Mouse (Mus musculus) kidney, adult 2 months (tissue): ENCODE data around the gene Cops7a. TPM values are rescaled to one million over a fixed set of nuclear protein-coding genes. Genes with fewer than 3 reads are reported as not detected.

Experiments
- DNase-seq: peaks from one replicate; pipeline ENCODE4 v3.0.0; 2021
- H3K27ac ChIP-seq: fragments of 200-500 bp; 2 replicates; pipeline ENCODE4 v1.5.1; 2012; ENCODE audit warnings: low read depth, low read length, control low read depth, inconsistent platforms; ENCODE audit not compliant: insufficient read depth
- H3K27me3 ChIP-seq: fragments of 200-500 bp; replicated peaks from 2 replicates; pipeline ENCODE4 v1.6.1; 2012; ENCODE audit warnings: mild to moderate bottlenecking, moderate library complexity, low read length, inconsistent platforms; ENCODE audit not compliant: control insufficient read depth, insufficient read depth
- H3K36me3 ChIP-seq: fragments of 200-500 bp; 2 replicates; pipeline ENCODE4 v1.6.1; 2012; ENCODE audit warnings: mild to moderate bottlenecking, moderate library complexity, low read length, inconsistent platforms; ENCODE audit not compliant: control insufficient read depth, insufficient read depth
- H3K4me1 ChIP-seq: fragments of 200-500 bp; 2 replicates; pipeline ENCODE4 v1.6.1; 2011; ENCODE audit warnings: low read length; ENCODE audit not compliant: control insufficient read depth, insufficient read depth
- H3K4me3 ChIP-seq: fragments of 200-500 bp; 2 replicates; pipeline ENCODE4 v1.5.1; 2011; ENCODE audit warnings: mild to moderate bottlenecking, low read depth, low read length, control low read depth; ENCODE audit not compliant: insufficient read depth
- CTCF ChIP-seq: fragments of 200-500 bp; conservative IDR thresholded peaks from 2 replicates; pipeline ENCODE4 v1.5.1; 2011; ENCODE audit warnings: low read depth, mild to moderate bottlenecking, control low read depth, low read length, moderate library complexity, mixed read lengths; ENCODE audit not compliant: insufficient read depth, insufficient read length
- POLR2A ChIP-seq: fragments of 200-500 bp; IDR thresholded peaks from one replicate; pipeline ENCODE4 v1.6.1; 2011; ENCODE audit warnings: low read depth, low read length, control low read depth
- WGBS: fragments of 180-500 bp; shearing (Covaris S2); methylation state at CpG from one replicate; pipeline ENCODE4 v1.1.7; 2018; 5-methylcytosine and 5-hydroxymethylcytosine counted together
- polyA plus RNA-seq: library from polyadenylated mRNA; depleted of rRNA; stranded (reverse); fragments of >200 nt; gene quantifications from 2 replicates; pipeline ENCODE4 v1.2.3, GENCODE M21; 2012; rRNA removed

The Cops7a gene
- polyA plus RNA-seq, 1 experiment, result 276 TPM

DNA sequence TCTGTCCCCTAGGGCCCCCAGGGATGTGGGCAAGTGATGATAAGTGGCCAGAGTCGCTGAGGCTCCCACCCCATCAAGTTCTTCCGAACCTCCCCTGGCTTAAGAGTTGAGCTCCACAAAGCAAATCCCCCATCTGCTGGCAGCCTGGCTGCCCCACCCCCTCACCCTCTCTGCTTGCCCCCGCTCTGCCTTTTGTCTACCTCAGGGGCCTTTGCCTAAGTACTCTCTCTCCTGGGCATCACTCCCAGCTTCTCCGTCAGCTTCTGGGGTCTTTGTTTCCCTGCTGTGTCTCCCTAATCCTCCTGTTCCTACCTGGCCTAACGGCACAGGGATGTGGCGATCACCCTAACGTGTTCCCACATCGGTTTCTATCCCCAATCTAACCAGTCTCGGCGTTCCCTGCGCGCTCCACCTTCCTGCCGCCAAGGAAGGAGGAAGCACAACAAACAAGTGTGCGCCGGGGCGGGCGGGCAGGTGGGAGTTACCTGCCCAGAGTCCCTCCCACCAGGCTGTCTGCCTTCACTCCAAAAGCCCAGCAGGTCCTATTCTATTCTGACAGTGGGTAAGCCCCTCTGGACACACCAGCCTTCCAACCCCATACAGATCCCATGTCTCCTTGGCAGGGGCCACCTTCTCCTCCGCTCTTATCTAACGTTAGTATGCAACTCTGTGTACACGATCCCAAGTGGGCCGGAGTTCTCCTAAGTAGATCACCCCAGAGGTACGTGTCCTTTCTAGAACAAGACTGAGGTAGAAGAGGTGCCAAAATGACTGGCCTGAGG is 50.0 kb downstream of the Cops7a start:
- no peaks in the 10 kb centered on the region for H3K27me3 ChIP-seq
- H3K27ac ChIP-seq, result peak overlapping the region; percentile 97
- WGBS, result 14% methylated on average over 22 of the region's 22 CpGs
- DNase-seq, result peak; percentile 75
- peak overlapping the region; percentile 96 for H3K4me3 ChIP-seq
- TF ChIP-seq CTCF, result no peak
- peak; percentile 30 for TF ChIP-seq POLR2A
- H3K36me3 ChIP-seq, result peaks cover 3% of the 10 kb centered on the region; the same call in 1 of the 2 replicates
- peaks cover 18% of the 10 kb centered on the region for H3K4me1 ChIP-seq

DNA sequence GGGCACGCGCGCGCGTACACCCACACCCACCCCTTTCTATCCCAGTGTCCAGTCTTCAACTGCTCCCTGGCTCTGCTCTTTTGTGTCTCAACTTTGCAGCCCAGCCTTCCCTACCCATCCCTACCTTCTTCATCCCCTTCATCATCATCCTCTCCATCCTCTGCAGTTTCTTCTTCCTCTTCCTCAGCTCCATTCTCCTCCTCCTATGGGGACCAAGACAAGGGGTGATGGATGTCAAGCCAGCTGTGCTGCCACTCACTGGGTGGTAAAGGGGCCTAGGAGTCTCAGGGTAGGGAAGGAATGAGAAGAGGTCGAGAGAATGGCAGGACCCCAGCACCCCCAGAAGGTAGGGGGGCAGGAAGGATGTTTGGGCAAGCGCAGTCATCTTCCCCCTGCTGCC is 50.8 kb downstream of the Cops7a start:
- no peak for TF ChIP-seq CTCF
- no peak for TF ChIP-seq POLR2A
- WGBS, result 72% methylated on average over 7 of the region's 7 CpGs
- Histone ChIP-seq H3K36me3 (peaks cover 3% of the 10 kb centered on the region; the same call in 1 of the 2 replicates), H3K4me1 (peaks cover 15% of the 10 kb centered on the region), H3K27ac (no peak overlapping the region), H3K4me3 (no peak overlapping the region), H3K27me3 (no peaks in the 10 kb centered on the region)
- DNase-seq, result no peak

DNA sequence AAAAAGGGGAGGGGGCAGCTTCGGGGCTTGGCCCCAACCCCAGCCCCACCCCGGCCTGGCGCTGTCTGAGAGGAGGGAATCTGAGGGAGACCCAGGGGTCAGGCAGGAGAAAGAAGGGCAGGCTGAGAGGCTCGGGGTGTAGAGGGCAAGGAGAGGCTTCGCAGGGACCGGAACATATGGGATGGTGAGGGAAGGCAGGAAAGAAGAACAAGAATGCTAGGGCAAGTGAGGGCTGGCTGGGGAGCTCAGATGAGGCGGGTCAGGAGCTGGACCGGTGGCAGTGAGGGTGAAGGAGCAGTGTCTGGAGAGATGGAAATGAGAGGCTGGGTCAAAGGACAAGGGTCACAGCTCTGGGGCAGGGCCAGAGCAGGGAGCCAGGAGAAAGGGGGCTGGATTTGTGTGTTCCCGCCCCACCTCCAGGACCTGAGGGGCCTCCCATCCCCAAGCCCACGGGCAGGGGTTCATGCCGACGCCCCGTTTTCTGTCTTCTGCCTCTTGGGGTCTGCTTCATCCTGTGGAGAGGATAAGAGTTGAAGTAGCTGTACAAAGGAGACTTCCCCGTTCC is 51.5 kb downstream of the Cops7a start:
- TF ChIP-seq CTCF (no peak), POLR2A (peak; percentile 15)
- Histone ChIP-seq H3K27me3 (no peaks in the 10 kb centered on the region), H3K4me1 (peaks cover 15% of the 10 kb centered on the region), H3K36me3 (peaks cover 3% of the 10 kb centered on the region; the same call in 1 of the 2 replicates), H3K4me3 (no peak overlapping the region), H3K27ac (no peak overlapping the region)
- WGBS, result 54% methylated on average over 14 of the region's 14 CpGs
- peak; percentile 82 for DNase-seq

DNA sequence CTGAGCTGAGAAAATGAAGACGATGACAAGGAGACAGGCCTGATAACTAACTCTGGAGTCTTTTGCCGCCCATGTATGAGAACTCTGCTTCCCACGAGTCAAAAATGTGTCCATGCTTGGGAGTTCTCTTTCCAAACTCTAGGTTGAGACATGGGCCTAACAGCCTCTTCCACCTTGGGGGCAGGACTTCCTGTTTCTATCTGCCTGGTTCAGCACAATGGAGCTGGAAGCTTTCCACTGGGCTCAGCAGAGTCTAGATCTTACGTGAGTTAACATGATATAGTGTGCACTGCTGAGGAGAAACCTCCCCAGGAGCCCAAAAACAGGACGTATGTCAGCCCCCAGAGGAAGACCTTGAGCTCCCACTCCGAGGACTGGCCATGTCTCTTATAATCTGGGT is 52.1 kb downstream of the Cops7a start:
- TF ChIP-seq CTCF (no peak), POLR2A (no peak)
- no peaks in the 10 kb centered on the region for H3K27me3 ChIP-seq
- H3K36me3 ChIP-seq, result peaks cover 3% of the 10 kb centered on the region; the same call in 1 of the 2 replicates
- H3K4me3 ChIP-seq, result no peak overlapping the region
- H3K4me1 ChIP-seq, result peaks cover 15% of the 10 kb centered on the region
- 33% methylated on average over 6 of the region's 6 CpGs for WGBS
- peak; percentile 31 for DNase-seq
- no peak overlapping the region for H3K27ac ChIP-seq

DNA sequence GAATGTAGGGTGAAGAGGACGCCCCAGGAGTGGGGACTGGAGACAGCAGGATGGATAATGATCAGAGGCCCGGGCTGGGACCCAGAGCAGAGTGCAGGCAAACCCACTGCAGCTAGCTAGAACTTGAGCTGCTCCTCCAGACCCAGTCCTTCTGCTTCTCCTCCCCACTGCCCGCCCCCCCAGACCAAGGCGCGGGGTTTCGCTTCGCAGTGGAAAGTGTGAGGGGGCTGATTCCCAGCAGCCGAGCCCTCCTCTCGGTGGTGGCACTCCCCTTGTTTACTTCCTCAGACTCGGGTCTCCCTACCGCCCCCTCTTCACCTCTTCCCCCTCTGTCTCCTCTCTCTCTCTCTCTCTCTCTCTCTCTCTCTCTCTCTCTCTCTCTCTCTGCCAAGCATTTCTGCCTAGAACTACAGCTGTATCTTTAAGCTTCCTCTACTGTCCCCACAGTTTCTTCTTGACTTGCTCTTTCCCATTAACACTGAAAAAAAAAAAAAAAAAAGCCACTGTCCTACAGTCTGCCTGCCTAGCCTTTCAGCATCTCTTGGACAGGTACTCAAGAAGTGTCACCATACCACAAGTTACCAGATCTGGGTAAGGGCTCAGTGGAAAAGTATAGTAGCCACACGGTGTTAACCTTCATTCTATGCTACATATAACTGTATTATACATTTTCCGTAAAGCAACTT is 53.7 kb downstream of the Cops7a start, which contains the start of gene Lag3:
Gene Lag3, minus strand, starts transcription at position 173 of the 686 bp plus-strand sequence.
- Histone ChIP-seq H3K36me3 (peaks cover 3% of the 10 kb centered on the region; the same call in 1 of the 2 replicates), H3K27me3 (no peaks in the 10 kb centered on the region), H3K4me3 (no peak within 1 kb of the TSS), H3K27ac (no peak within 1 kb of the TSS), H3K4me1 (peaks cover 15% of the 10 kb centered on the region)
- no peak for DNase-seq
- WGBS, result 31% methylated on average over 13 of the region's 13 CpGs
- TF ChIP-seq POLR2A (no peak), CTCF (no peak)

DNA sequence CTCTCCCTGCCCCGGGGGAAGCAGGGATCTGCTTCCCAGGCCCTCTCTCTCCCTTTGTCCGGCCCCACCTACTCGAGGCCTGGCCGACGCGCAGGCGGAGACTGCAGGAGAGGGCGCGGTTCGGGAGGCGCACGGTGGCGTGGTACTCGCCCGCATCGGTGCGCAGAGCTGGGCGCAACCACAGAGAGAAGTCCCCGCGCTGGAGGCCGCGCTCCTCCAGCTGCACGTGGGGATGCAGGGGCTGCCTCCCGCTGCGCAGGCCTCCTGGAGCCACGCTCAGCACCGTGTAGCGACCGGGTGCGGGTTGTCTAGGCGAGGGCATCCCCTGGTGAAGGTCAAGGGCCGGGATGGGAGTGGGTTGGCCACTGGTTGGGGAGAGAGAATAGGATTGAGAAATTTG is 55.3 kb downstream of the Cops7a start:
- Histone ChIP-seq H3K4me3 (no peak overlapping the region), H3K27me3 (no peaks in the 10 kb centered on the region), H3K4me1 (peaks cover 15% of the 10 kb centered on the region), H3K36me3 (peaks cover 3% of the 10 kb centered on the region; the same call in 1 of the 2 replicates), H3K27ac (no peak overlapping the region)
- WGBS, result 31% methylated on average over 32 of the region's 32 CpGs
- no peak for TF ChIP-seq POLR2A
- no peak for TF ChIP-seq CTCF
- DNase-seq, result no peak

Other genes starting within 250 kb of the Cops7a start
- gene Ptpn6, start 226.8 kb downstream of the Cops7a start, polyA plus RNA-seq, result 21.5 and 31.7 TPM in 2 replicates
- 387 and 474 TPM in 2 replicates for gene Grcc10, start 224.2 kb downstream of the Cops7a start, polyA plus RNA-seq
- not detected in 2 replicates for gene Gm45234, start 209.5 kb downstream of the Cops7a start, polyA plus RNA-seq
- gene Atn1, start 209.0 kb downstream of the Cops7a start, polyA plus RNA-seq, result 49.1 and 65.4 TPM in 2 replicates
- 2.6 and 3.2 TPM in 2 replicates for gene Eno2, start 195.9 kb downstream of the Cops7a start, polyA plus RNA-seq
- 0.41 and 0.66 TPM in 2 replicates for gene Lrrc23, start 185.8 kb downstream of the Cops7a start, polyA plus RNA-seq
- 33.7 and 36.7 TPM in 2 replicates for gene Spsb2, start 156.9 kb downstream of the Cops7a start, polyA plus RNA-seq
- gene Tpi1, start 151.2 kb downstream of the Cops7a start, polyA plus RNA-seq, result 1,044 and 1,055 TPM in 2 replicates
- gene Usp5, start 136.1 kb downstream of the Cops7a start, polyA plus RNA-seq, result 66.2 and 74.0 TPM in 2 replicates
- gene Cdca3, start 136.0 kb downstream of the Cops7a start, polyA plus RNA-seq, result 4.2 and 4.3 TPM in 2 replicates
- gene Gnb3, start 125.3 kb downstream of the Cops7a start, polyA plus RNA-seq, result 0.16 and 0.41 TPM in 2 replicates
- 15.8 and 19.1 TPM in 2 replicates for gene P3h3, start 107.8 kb downstream of the Cops7a start, polyA plus RNA-seq
- gene Gpr162, start 101.6 kb downstream of the Cops7a start, polyA plus RNA-seq, result 4.0 and 5.6 TPM in 2 replicates
- gene Cd4, start 77.3 kb downstream of the Cops7a start, polyA plus RNA-seq, result 0.57 and 4.3 TPM in 2 replicates
- 0.80 and 1.5 TPM in 2 replicates for gene Lag3, start 53.8 kb downstream of the Cops7a start, polyA plus RNA-seq
- 1,732 and 2,839 TPM in 2 replicates for gene Ptms, start 45.4 kb downstream of the Cops7a start, polyA plus RNA-seq
- gene Mlf2, start 34.2 kb downstream of the Cops7a start, polyA plus RNA-seq, result 402 and 403 TPM in 2 replicates
- gene Pianp, start 31.2 kb upstream of the Cops7a start, polyA plus RNA-seq, result 0.95 and 0.99 TPM in 2 replicates
- 37.8 and 45.7 TPM in 2 replicates for gene Zfp384, start 43.6 kb upstream of the Cops7a start, polyA plus RNA-seq
- 39.1 and 39.2 TPM in 2 replicates for gene Ing4, start 74.2 kb upstream of the Cops7a start, polyA plus RNA-seq
- gene Acrbp, start 84.2 kb upstream of the Cops7a start, polyA plus RNA-seq, result 14.3 and 18.9 TPM in 2 replicates
- 2.9 and 3.5 TPM in 2 replicates for gene Lpar5, start 102.4 kb upstream of the Cops7a start, polyA plus RNA-seq
- 43.6 and 57.7 TPM in 2 replicates for gene Chd4, start 130.4 kb upstream of the Cops7a start, polyA plus RNA-seq
- 15.5 and 16.5 TPM in 2 replicates for gene Nop2, start 166.4 kb upstream of the Cops7a start, polyA plus RNA-seq
- 35.0 and 36.4 TPM in 2 replicates for gene Iffo1, start 179.7 kb upstream of the Cops7a start, polyA plus RNA-seq
- gene Gapdh, start 200.9 kb upstream of the Cops7a start, polyA plus RNA-seq, result 7,324 and 7,933 TPM in 2 replicates
- gene Ncapd2, start 226.2 kb upstream of the Cops7a start, polyA plus RNA-seq, result 15.6 and 18.7 TPM in 2 replicates
- gene Mrpl51, start 226.3 kb upstream of the Cops7a start, polyA plus RNA-seq, result 102 and 110 TPM in 2 replicates